Comparison of ENCODE assay signal across 9 mouse cellular contexts in genomic region chr16:94783696-94784095, GRCm38 (mm10).
A peak's percentile ranks its signal among the peaks of the same experiment; 100 is the strongest.
DNase-seq lines count a peak whose midpoint lies in the region; ATAC-seq and TF ChIP-seq lines count a peak whose summit lies in the region.
"Had no signal": no experiment of that assay in that cellular context is flagged by ENCODE, and none has a peak within 500 bp of the region (broad histone marks: within the 10 kb centered on the region; RNA-seq: fewer than 3 reads in every experiment).

No protein-coding gene starts in this region.

- H3K36me3 ChIP-seq in splenic B cell, adult 2 months (ENCODE audit: control insufficient read depth, insufficient read depth, low read length, poor library complexity, severe bottlenecking): no peaks in the 10 kb centered on the region
- H3K36me3 ChIP-seq in neural tube, embryonic 15.5 days: no peaks in the 10 kb centered on the region
- H3K36me3 ChIP-seq in midbrain, embryonic 13.5 days: no peaks in the 10 kb centered on the region

- TF ChIP-seq CTCF in left cerebral cortex, adult 2 months (IDR thresholded peaks at IDR 0.05): peak; percentile 47

- H3K9me3 ChIP-seq in neural tube, embryonic 15.5 days (replicated peaks): no peaks in the 10 kb centered on the region
- no peaks in the 10 kb centered on the region for H3K9me3 ChIP-seq in midbrain, embryonic 13.5 days

- intact Hi-C loops in left cerebral cortex, adult 2 months (cut with DNase I): loop anchor here (2.0 kb wide), 1 partner anchor 39 kb away; no protein-coding TSS in a partner anchor

- H3K9ac ChIP-seq in neural tube, embryonic 15.5 days (replicated peaks): no peak overlapping the region
- H3K9ac ChIP-seq in midbrain, embryonic 13.5 days (replicated peaks): no peak overlapping the region

- no peaks in the 10 kb centered on the region for H3K27me3 ChIP-seq in splenic B cell, adult 2 months (ENCODE audit: control insufficient read depth, insufficient read depth, low read length, poor library complexity, severe bottlenecking)
- no peaks in the 10 kb centered on the region for H3K27me3 ChIP-seq in neural tube, embryonic 15.5 days (replicated peaks)
- H3K27me3 ChIP-seq in midbrain, embryonic 13.5 days: peaks cover 13% of the 10 kb centered on the region

- ATAC-seq in neural tube, embryonic 15.5 days (ENCODE audit: low FRiP score): no peak
- no peak for ATAC-seq in midbrain, embryonic 13.5 days

- H3K4me1 ChIP-seq in neural tube, embryonic 15.5 days: peaks cover 19% of the 10 kb centered on the region
- H3K4me1 ChIP-seq in midbrain, embryonic 13.5 days (replicated peaks): 0 out of 2 replicates have a peak, but pooled peaks cover 11% of the 10 kb centered on the region

- no peak overlapping the region for H3K4me2 ChIP-seq in neural tube, embryonic 15.5 days
- no peak overlapping the region for H3K4me2 ChIP-seq in midbrain, embryonic 13.5 days (replicated peaks)

- peak; percentile 37 for DNase-seq in cerebellum, adult 9-11 months
- no peak for DNase-seq in cerebellum, adult 8-10 months
- no peak for DNase-seq in left cerebral cortex, adult 2 months (ENCODE audit: extremely low spot score in 1 of 2, low spot score in 2 of 2)
- no peak for DNase-seq in left cerebral cortex, adult 9 months (ENCODE audit: low spot score in 2 of 2)
- peak; percentile 80 for DNase-seq in ZHBTc4 (ENCODE audit: low read depth, low spot score)
- DNase-seq in splenic B cell, adult 2 months (ENCODE audit: low read depth, low spot score): peak; percentile 23

- H3K4me3 ChIP-seq in left cerebral cortex, adult 2 months: no peak overlapping the region
- H3K4me3 ChIP-seq in neural tube, embryonic 15.5 days (replicated peaks): no peak overlapping the region
- H3K4me3 ChIP-seq in midbrain, embryonic 13.5 days (replicated peaks): no peak overlapping the region
- H3K4me3 ChIP-seq: erythroblast, embryonic 14.5 days had no signal

- H3K27ac ChIP-seq in left cerebral cortex, adult 2 months: peak overlapping the region; percentile 92; the same call in 1 of the 2 replicates
- H3K27ac ChIP-seq in neural tube, embryonic 15.5 days (replicated peaks): no peak overlapping the region
- H3K27ac ChIP-seq in midbrain, embryonic 13.5 days: no peak overlapping the region

- 75% methylated on average over 7 of the region's 7 CpGs for WGBS in neural tube, embryonic 15.5 days
- 61% methylated on average over 7 of the region's 7 CpGs for WGBS in midbrain, embryonic 13.5 days

Comparison
In these comparisons a context has a peak if more than half of its experiments do, and no peak if none do; other contexts are left out.
1. DNase-seq: peak in cerebellum, adult 9-11 months (single experiment), ZHBTc4 (single experiment) and splenic B cell, adult 2 months (single experiment); none in cerebellum, adult 8-10 months (single experiment), left cerebral cortex, adult 2 months (0 of 2) and left cerebral cortex, adult 9 months (0 of 2).